Mouse (Mus musculus) cerebellum, adult 2 months (tissue): ENCODE measurements at regions not wholly inside any gene's neighbourhood (a gene's known extent, or its start where the extent isn't known, plus 50 kb on each side); places are given as distances from the start of the nearest gene placed in this dataset.
"Not testable (repeated sequence)": the region's sequence is repeated elsewhere in the genome, so short reads cannot be mapped to it uniquely, and the experiment has no call there.

Experiments
- DNase-seq, 2 experiments: peaks; one replicate each; pipeline ENCODE4 v3.0.0; 2021
- H3K27ac ChIP-seq: fragments of 200-500 bp; 2 replicates; pipeline ENCODE4 v1.5.1; 2012; ENCODE audit warnings: low read length, control low read depth, inconsistent platforms; ENCODE audit not compliant: insufficient read depth
- H3K27me3 ChIP-seq: fragments of 200-500 bp; 2 replicates; pipeline ENCODE4 v1.6.1; 2012; ENCODE audit warnings: inconsistent platforms, mild to moderate bottlenecking, low read length, moderate library complexity; ENCODE audit not compliant: control insufficient read depth, insufficient read depth
- H3K4me1 ChIP-seq: fragments of 200-500 bp; 2 replicates; pipeline ENCODE4 v1.6.1; 2011; ENCODE audit warnings: low read length; ENCODE audit not compliant: control insufficient read depth, insufficient read depth
- H3K4me3 ChIP-seq: fragments of 200-500 bp; replicated peaks from 2 replicates; pipeline ENCODE3; 2011; ENCODE audit warnings: mild to moderate bottlenecking, low read depth, low read length, control low read depth; ENCODE audit not compliant: insufficient read depth
- WGBS: fragments of 180-500 bp; shearing (Covaris S2); methylation state at CpG from one replicate; pipeline ENCODE4 v1.1.7; 2018; 5-methylcytosine and 5-hydroxymethylcytosine counted together

GRCm38 (mm10) chr17:17293932-17294534 is 80.1 kb upstream of the Riok2 start:
- not testable (repeated sequence) for H3K4me1 ChIP-seq, H3K27me3 ChIP-seq
- peak; percentile 90 to 93 for DNase-seq
- WGBS: under 1% methylated on average over 13 of the region's 13 CpGs
- peak overlapping the region; percentile 83 for H3K27ac ChIP-seq
- peak overlapping the region; percentile 84 for H3K4me3 ChIP-seq

GRCm38 (mm10) chr17:17295037-17295436 is 79.1 kb upstream of the Riok2 start:
- not testable (repeated sequence) for H3K27ac ChIP-seq, H3K4me1 ChIP-seq, DNase-seq, H3K27me3 ChIP-seq, H3K4me3 ChIP-seq
- WGBS: 8% methylated on average over 1 of the region's 1 CpGs

- WGBS: 98% methylated on average over 10 of the region's 10 CpGs
- not testable (repeated sequence) for DNase-seq, H3K4me3 ChIP-seq, H3K27me3 ChIP-seq, H3K27ac ChIP-seq, H3K4me1 ChIP-seq
Observed at GRCm38 (mm10) chr17:17303496-17303895, 70.6 kb upstream of the Riok2 start.
